Mouse (Mus musculus): Measurements from ENCODE around the gene Mier2. TPM values are rescaled to one million over a fixed set of nuclear protein-coding genes. Genes with fewer than 3 reads are reported as not detected.

The Mier2 gene
- polyA plus RNA-seq, 1 experiment from 2014 or later = 4.8 TPM

DNA sequence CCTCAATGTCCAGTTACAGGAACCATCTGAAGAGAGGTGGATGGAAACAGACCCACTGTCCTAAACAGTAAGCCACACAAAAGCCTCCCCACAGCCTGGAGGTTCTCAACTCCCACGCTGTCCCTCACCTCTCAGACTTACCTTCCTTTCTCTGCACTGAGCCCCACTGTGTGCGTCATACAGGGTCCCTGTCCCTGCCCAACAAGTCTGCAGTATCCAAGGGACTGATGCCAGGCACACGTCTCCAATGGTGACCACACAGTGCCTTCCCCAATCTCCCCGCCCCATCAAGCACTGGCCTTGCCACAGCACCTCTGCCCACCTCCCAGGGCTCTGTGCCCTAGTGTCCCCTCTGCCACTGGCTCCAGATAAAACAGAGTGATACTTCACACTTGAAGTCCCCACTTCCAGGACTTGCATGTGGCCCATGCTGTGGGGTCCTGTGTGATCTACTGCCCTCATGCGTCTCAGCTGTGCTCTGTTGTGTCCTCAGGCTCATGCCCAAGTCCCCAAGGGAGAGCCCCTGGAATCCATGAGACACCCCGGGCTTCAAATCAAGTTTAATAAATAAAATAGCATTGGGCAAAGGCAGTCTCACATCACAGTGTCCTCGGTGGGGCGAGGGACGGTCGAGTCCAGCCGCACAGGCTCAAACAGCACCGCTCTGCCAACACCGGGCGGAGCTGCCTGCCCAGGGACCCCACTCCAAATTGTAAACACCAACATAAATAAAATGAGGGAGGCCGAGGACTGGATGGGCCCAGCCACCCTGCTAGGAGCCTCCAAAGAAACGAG lies 15.1 kb downstream of the Mier2 start:
- Histone ChIP-seq H3K36me3 (ENCODE audit: inconsistent target) (peaks cover 31% of the 10 kb centered on the region), H3K27ac (peak overlapping the region; percentile 54; the same call in 1 of the 2 replicates), H3K4me3 (ENCODE audit: inconsistent target) (no peak overlapping the region), H3K79me2 (ENCODE audit: inconsistent target) (no peaks in the 10 kb centered on the region)
- 93% methylated on average over 16 of the region's 16 CpGs for WGBS (ENCODE audit: missing documents)

DNA sequence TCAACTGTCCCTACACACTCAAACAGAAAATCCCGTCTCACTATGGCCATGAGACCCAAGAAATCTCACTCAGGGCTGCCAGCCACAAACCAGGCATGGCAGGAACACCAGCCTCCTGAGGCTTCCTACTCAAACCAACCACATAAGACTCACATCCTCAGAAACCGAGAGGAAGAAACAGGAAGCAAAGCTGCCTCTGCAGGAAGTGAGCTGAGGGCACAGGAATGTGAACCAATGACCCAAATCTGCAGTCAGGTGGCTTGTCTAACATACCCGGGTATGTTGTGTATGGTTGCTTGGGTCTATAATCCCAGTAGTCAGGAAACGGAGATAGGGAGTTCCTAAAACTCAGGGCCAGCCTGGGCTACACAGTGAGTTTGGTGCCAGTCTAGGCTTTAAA lies 16.1 kb downstream of the Mier2 start:
- WGBS (ENCODE audit: missing documents) = 8% methylated on average over 4 of the region's 4 CpGs
- Histone ChIP-seq H3K4me3 (ENCODE audit: inconsistent target) (no peak overlapping the region), H3K36me3 (ENCODE audit: inconsistent target) (peaks cover 21% of the 10 kb centered on the region; the same call in 1 of the 2 replicates), H3K79me2 (ENCODE audit: inconsistent target) (no peaks in the 10 kb centered on the region), H3K27ac (peak overlapping the region; percentile 54)

DNA sequence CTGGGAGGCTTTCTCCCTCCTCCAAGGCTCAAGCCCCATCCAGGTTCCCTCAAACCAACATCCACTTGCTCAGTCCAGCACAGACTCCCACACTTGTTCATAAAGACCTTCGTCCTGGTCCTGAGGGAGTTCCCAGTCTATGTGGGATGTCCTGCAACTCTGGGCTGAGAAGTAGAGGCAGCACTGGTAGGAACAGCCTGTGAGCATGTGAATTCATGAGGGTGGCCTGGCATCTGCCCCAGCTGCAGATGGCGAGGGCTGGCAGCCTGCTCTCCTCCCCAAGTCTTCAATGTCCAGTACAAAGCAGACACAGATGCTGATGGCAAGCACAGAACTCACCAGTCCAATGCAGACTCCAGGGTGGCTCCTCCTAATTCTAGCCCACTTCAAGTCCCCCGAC lies 16.7 kb downstream of the Mier2 start:
- WGBS (ENCODE audit: missing documents) = 85% methylated on average over 3 of the region's 3 CpGs
- peak overlapping the region; percentile 54 for H3K27ac ChIP-seq
- peaks cover 15% of the 10 kb centered on the region; the same call in 1 of the 2 replicates for H3K36me3 ChIP-seq (ENCODE audit: inconsistent target)
- H3K79me2 ChIP-seq (ENCODE audit: inconsistent target) = no peaks in the 10 kb centered on the region
- no peak overlapping the region for H3K4me3 ChIP-seq (ENCODE audit: inconsistent target)

DNA sequence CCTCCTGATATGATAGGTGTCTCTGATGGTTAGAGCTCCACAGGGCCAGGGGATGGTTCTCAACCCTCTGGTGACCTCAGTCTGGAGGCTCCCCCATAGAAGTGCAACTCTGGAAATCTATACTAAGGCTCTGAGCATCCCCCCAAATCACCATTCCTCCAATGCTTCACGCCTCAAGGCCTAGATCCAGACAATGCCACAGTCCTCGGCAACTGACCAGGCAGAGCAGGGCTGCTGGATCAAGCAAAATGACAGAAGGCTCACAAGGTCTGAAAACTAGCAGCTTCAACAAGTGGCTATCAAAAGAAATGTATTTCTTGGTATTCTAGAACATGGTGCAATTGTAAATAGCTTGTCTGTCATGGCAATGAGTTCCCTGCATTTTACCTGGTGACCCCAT lies 17.2 kb downstream of the Mier2 start:
- H3K4me3 ChIP-seq (ENCODE audit: inconsistent target) = no peak overlapping the region
- H3K36me3 ChIP-seq (ENCODE audit: inconsistent target) = peaks cover 11% of the 10 kb centered on the region; the same call in 1 of the 2 replicates
- no peak overlapping the region for H3K27ac ChIP-seq
- WGBS (ENCODE audit: missing documents) = 97% methylated on average over 2 of the region's 2 CpGs
- no peaks in the 10 kb centered on the region for H3K79me2 ChIP-seq (ENCODE audit: inconsistent target)

- H3K4me3 ChIP-seq (ENCODE audit: inconsistent target) = no peak overlapping the region
- H3K36me3 ChIP-seq (ENCODE audit: inconsistent target) = peaks cover 6% of the 10 kb centered on the region; the same call in 1 of the 2 replicates
- WGBS (ENCODE audit: missing documents) = 95% methylated on average over 7 of the region's 7 CpGs
- no peak overlapping the region for H3K27ac ChIP-seq
- H3K79me2 ChIP-seq (ENCODE audit: inconsistent target) = no peaks in the 10 kb centered on the region
These were observed 17.7 kb downstream of the Mier2 start for GRCm38 (mm10) chr10:79537271-79537670.

DNA sequence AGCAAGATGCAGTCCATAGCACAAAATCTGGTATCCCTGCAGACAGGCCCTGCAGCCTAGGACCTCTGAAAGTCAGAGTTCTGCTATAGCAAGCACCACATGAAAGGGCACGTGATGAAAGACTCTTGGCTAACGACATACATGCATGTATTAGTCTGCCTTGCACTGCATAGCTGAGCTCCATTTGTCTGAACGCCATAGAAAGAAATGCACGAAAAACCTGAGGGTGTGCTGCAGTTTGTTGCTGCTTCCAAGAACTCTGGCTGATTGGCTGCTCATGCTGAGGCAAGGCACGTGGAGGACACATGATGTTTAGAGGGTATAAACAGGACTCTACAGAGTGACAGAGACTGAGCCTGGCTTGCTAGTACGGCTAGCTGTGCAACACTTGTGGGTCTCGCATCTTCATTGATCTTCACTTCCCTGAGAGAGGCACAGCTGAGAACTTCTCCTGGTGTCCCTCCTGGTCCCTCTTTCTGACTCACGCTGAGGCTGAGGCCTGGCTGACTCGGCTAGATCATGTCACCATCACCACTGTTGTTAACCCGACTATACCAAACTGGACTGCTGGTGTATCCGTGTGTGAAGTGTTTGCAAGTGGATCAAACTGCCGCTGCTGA lies 18.4 kb downstream of the Mier2 start:
- no peaks in the 10 kb centered on the region for H3K36me3 ChIP-seq (ENCODE audit: inconsistent target)
- no peaks in the 10 kb centered on the region for H3K79me2 ChIP-seq (ENCODE audit: inconsistent target)

GRCm38 (mm10) chr10:79535431-79535830 lies 19.6 kb downstream of the Mier2 start:
- Histone ChIP-seq H3K79me2 (ENCODE audit: inconsistent target) (no peaks in the 10 kb centered on the region), H3K36me3 (ENCODE audit: inconsistent target) (no peaks in the 10 kb centered on the region; the same call in 1 of the 2 replicates), H3K27ac (no peak overlapping the region), H3K4me3 (ENCODE audit: inconsistent target) (no peak overlapping the region)
- 80% methylated on average over 1 of the region's 1 CpGs for WGBS (ENCODE audit: missing documents)

More for the DNA sequence above, 18.4 kb downstream of the Mier2 start:
- Histone ChIP-seq H3K4me3 (ENCODE audit: inconsistent target) (no peak overlapping the region), H3K27ac (no peak overlapping the region)
- WGBS (ENCODE audit: missing documents) = 91% methylated on average over 12 of the region's 12 CpGs

DNA sequence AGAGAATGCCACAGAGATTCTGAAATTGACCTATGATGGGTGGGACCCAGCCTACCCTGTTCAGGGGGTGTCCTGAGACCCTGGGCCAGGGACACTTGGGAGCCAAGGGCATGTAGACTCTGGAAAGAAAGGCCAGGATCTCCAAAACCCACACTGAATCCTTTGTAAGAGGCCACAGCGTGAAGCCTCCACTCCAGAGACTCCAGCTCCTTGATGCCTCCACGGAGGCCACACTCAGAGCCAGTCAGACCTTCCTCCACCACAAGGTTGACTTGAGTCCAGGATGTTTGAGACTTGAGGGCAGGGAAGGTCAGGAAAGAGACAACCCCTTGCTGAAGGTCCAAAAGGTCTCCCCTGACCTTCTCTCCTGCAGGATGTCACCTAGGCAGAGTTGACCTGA lies 20.6 kb downstream of the Mier2 start:
- Histone ChIP-seq H3K4me3 (ENCODE audit: inconsistent target) (no peak overlapping the region), H3K27ac (no peak overlapping the region), H3K36me3 (ENCODE audit: inconsistent target) (peaks cover 9% of the 10 kb centered on the region; the same call in 1 of the 2 replicates), H3K79me2 (ENCODE audit: inconsistent target) (no peaks in the 10 kb centered on the region)
- WGBS (ENCODE audit: missing documents) = 83% methylated on average over 2 of the region's 2 CpGs

- peaks cover 9% of the 10 kb centered on the region; the same call in 1 of the 2 replicates for H3K36me3 ChIP-seq (ENCODE audit: inconsistent target)
- WGBS (ENCODE audit: missing documents) = 2% methylated on average over 52 of the region's 52 CpGs
- no peak within 1 kb of the TSS for H3K27ac ChIP-seq
- peak within 1 kb of the TSS; percentile 52 for H3K4me3 ChIP-seq (ENCODE audit: inconsistent target)
- no peaks in the 10 kb centered on the region for H3K79me2 ChIP-seq (ENCODE audit: inconsistent target)
These were observed 21.7 kb downstream of the Mier2 start, which contains the start of gene Plpp2 for GRCm38 (mm10) chr10:79533126-79533911. Gene Plpp2 (minus strand): TSS chr10:79533796.

DNA sequence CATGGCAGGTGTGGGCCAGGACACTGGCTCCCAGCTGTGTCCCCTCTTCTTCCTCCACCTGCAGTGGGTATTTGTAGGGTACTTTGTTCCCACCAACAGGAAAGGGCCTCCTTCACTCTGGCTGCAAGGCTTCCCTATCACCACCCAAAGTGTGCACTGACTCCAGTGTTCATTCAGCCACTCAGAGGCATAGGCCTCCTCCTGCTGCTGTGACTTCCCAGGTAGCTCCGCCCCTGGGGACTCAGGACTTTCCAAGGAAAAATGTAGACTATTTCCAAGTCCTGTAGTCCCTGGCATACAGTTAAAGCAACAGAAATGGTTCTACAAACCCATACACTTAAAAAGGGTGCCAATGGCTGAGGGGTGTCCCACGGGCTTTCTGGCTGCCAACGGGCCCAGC lies 22.3 kb downstream of the Mier2 start:
- peaks cover 9% of the 10 kb centered on the region; the same call in 1 of the 2 replicates for H3K36me3 ChIP-seq (ENCODE audit: inconsistent target)
- no peaks in the 10 kb centered on the region for H3K79me2 ChIP-seq (ENCODE audit: inconsistent target)
- WGBS (ENCODE audit: missing documents) = 46% methylated on average over 3 of the region's 3 CpGs
- no peak overlapping the region for H3K27ac ChIP-seq
- H3K4me3 ChIP-seq (ENCODE audit: inconsistent target) = peak overlapping the region; percentile 52

- no peaks in the 10 kb centered on the region for H3K79me2 ChIP-seq (ENCODE audit: inconsistent target)
- no peak overlapping the region for H3K4me3 ChIP-seq (ENCODE audit: inconsistent target)
- H3K36me3 ChIP-seq (ENCODE audit: inconsistent target) = peaks cover 19% of the 10 kb centered on the region; the same call in 1 of the 2 replicates
- 93% methylated on average over 3 of the region's 3 CpGs for WGBS (ENCODE audit: missing documents)
- no peak overlapping the region for H3K27ac ChIP-seq
These were observed 23.4 kb downstream of the Mier2 start for GRCm38 (mm10) chr10:79531593-79531992.

GRCm38 (mm10) chr10:79530721-79531120 lies 24.3 kb downstream of the Mier2 start:
- Histone ChIP-seq H3K27ac (no peak overlapping the region), H3K36me3 (ENCODE audit: inconsistent target) (peaks cover 23% of the 10 kb centered on the region; the same call in 1 of the 2 replicates), H3K4me3 (ENCODE audit: inconsistent target) (no peak overlapping the region), H3K79me2 (ENCODE audit: inconsistent target) (no peaks in the 10 kb centered on the region)
- 97% methylated on average over 13 of the region's 13 CpGs for WGBS (ENCODE audit: missing documents)

DNA sequence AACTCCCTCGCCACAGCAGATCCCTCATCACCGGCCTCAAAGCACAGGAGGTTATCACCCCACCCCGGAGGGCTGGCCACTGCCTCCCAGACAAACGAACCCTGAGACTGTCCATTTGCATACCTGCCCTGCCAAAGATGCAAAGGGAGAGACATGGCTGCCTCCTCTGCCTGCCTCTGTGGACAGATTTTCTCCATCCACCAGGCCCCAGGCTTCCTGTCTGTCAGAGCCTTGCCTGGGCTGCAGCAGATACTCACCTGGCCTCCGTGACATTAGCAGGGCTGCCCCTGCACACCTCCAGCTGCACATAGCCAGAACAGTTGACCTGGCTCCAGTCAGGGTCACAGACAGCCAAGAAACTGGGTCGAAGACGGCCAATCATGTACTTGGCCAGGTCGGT lies 24.8 kb downstream of the Mier2 start:
- Histone ChIP-seq H3K27ac (no peak overlapping the region), H3K36me3 (ENCODE audit: inconsistent target) (peaks cover 28% of the 10 kb centered on the region; the same call in 1 of the 2 replicates), H3K4me3 (ENCODE audit: inconsistent target) (no peak overlapping the region), H3K79me2 (ENCODE audit: inconsistent target) (no peaks in the 10 kb centered on the region)
- 95% methylated on average over 8 of the region's 8 CpGs for WGBS (ENCODE audit: missing documents)

- Histone ChIP-seq H3K79me2 (ENCODE audit: inconsistent target) (no peaks in the 10 kb centered on the region), H3K36me3 (ENCODE audit: inconsistent target) (peaks cover 28% of the 10 kb centered on the region; the same call in 1 of the 2 replicates), H3K4me3 (ENCODE audit: inconsistent target) (no peak overlapping the region), H3K27ac (no peak overlapping the region)
- WGBS (ENCODE audit: missing documents) = 98% methylated on average over 3 of the region's 3 CpGs
These were observed 26.9 kb downstream of the Mier2 start for GRCm38 (mm10) chr10:79528081-79528480.

Data from macrophage (primary cell).